Mouse (Mus musculus) midbrain, embryonic 10.5 days (tissue): Measurements from ENCODE around the gene Ctdnep1. TPM values are rescaled to one million over a fixed set of nuclear protein-coding genes. Genes with fewer than 3 reads are reported as not detected.
"Not testable (repeated sequence)": the region's sequence is repeated elsewhere in the genome, so short reads cannot be mapped to it uniquely, and the experiment has no call there.

Experiments used
- DNase-seq: peaks from one replicate; pipeline ENCODE4 v3.0.0-alpha.2; 2017; ENCODE audit warnings: low spot score
- H3K27ac ChIP-seq: fragments of 300-500 bp; sonication (generic); replicated peaks from 2 replicates; pipeline ENCODE4 v1.5.1; 2016; ENCODE audit warnings: mild to moderate bottlenecking
- H3K27me3 ChIP-seq: fragments of 300-500 bp; sonication (generic); 2 replicates; pipeline ENCODE4 v1.6.1; 2016; ENCODE audit warnings: low read depth, mild to moderate bottlenecking; ENCODE audit not compliant: poor library complexity, severe bottlenecking
- H3K36me3 ChIP-seq: fragments of 300-500 bp; sonication (generic); 2 replicates; pipeline ENCODE4 v1.6.1; 2016; ENCODE audit warnings: mild to moderate bottlenecking, moderate library complexity
- H3K4me1 ChIP-seq: fragments of 300-500 bp; sonication (generic); 2 replicates; pipeline ENCODE4 v1.6.1; 2016
- H3K4me3 ChIP-seq: fragments of 300-500 bp; sonication (generic); 2 replicates; pipeline ENCODE4 v1.5.1; 2016; ENCODE audit warnings: mild to moderate bottlenecking, moderate library complexity
- H3K9me3 ChIP-seq: fragments of 300-500 bp; sonication (generic); replicated peaks from 2 replicates; pipeline ENCODE4 v1.6.1; 2016; ENCODE audit warnings: mild to moderate bottlenecking
- WGBS: fragments of 180-500 bp; shearing (Covaris S2); methylation state at CpG from one replicate; pipeline ENCODE4 v1.1.7; 2016; 5-methylcytosine and 5-hydroxymethylcytosine counted together
- polyA plus RNA-seq: library from polyadenylated mRNA; unstranded; fragments of >200 nt; fragmentation: Nextera tagmentation; extraction: Ambion mirVana; gene quantifications from 2 replicates; pipeline ENCODE4 v1.2.1, GENCODE M21; 2016

Gene Ctdnep1
- polyA plus RNA-seq, 1 experiment from 2014 or later, result 26.3 TPM

- WGBS, result 95% methylated on average over 6 of the region's 6 CpGs
- H3K27me3 ChIP-seq, result no peaks in the 10 kb centered on the region
- H3K27ac ChIP-seq, result no peak overlapping the region
- H3K4me1 ChIP-seq, result peaks cover 22% of the 10 kb centered on the region
- no peak overlapping the region for H3K4me3 ChIP-seq
- H3K9me3 ChIP-seq, result no peaks in the 10 kb centered on the region
- H3K36me3 ChIP-seq, result peaks cover 92% of the 10 kb centered on the region
- no peak for DNase-seq
Observed at GRCm38 (mm10) chr11:70010033-70010432, 29.1 kb downstream of the Ctdnep1 start.

GRCm38 (mm10) chr11:70010548-70010947 lies 29.6 kb downstream of the Ctdnep1 start:
- Histone ChIP-seq H3K27me3 (no peaks in the 10 kb centered on the region), H3K4me3 (no peak overlapping the region), H3K9me3 (no peaks in the 10 kb centered on the region), H3K4me1 (peaks cover 25% of the 10 kb centered on the region), H3K36me3 (peaks cover 87% of the 10 kb centered on the region), H3K27ac (no peak overlapping the region)
- WGBS, result 91% methylated on average over 12 of the region's 12 CpGs
- no peak for DNase-seq

- H3K36me3 ChIP-seq, result peaks cover 83% of the 10 kb centered on the region
- H3K27me3 ChIP-seq, result no peaks in the 10 kb centered on the region
- DNase-seq, result no peak
- H3K4me3 ChIP-seq, result no peak overlapping the region
- 73% methylated on average over 10 of the region's 10 CpGs for WGBS
- H3K4me1 ChIP-seq, result peaks cover 27% of the 10 kb centered on the region
- H3K9me3 ChIP-seq, result no peaks in the 10 kb centered on the region
- no peak overlapping the region for H3K27ac ChIP-seq
Observed at GRCm38 (mm10) chr11:70010961-70011360, 30.0 kb downstream of the Ctdnep1 start.

- H3K9me3 ChIP-seq, result no peaks in the 10 kb centered on the region
- H3K27me3 ChIP-seq, result no peaks in the 10 kb centered on the region
- 92% methylated on average over 9 of the region's 9 CpGs for WGBS
- peaks cover 63% of the 10 kb centered on the region for H3K36me3 ChIP-seq
- no peak for DNase-seq
- H3K4me1 ChIP-seq, result peaks cover 44% of the 10 kb centered on the region
- no peak overlapping the region for H3K27ac ChIP-seq
- H3K4me3 ChIP-seq, result no peak overlapping the region
Observed at GRCm38 (mm10) chr11:70012931-70013330, 32.0 kb downstream of the Ctdnep1 start.

GRCm38 (mm10) chr11:70013408-70013807 lies 32.5 kb downstream of the Ctdnep1 start:
- no peak for DNase-seq
- Histone ChIP-seq H3K4me1 (peaks cover 49% of the 10 kb centered on the region), H3K4me3 (peak overlapping the region; percentile 60; the same call in 1 of the 2 replicates), H3K36me3 (peaks cover 58% of the 10 kb centered on the region), H3K9me3 (no peaks in the 10 kb centered on the region), H3K27me3 (no peaks in the 10 kb centered on the region), H3K27ac (no peak overlapping the region)
- 87% methylated on average over 3 of the region's 3 CpGs for WGBS

GRCm38 (mm10) chr11:70014051-70014450 lies 33.1 kb downstream of the Ctdnep1 start:
- H3K27me3 ChIP-seq, result no peaks in the 10 kb centered on the region
- 65% methylated on average over 5 of the region's 5 CpGs for WGBS
- peak overlapping the region; percentile 60 for H3K4me3 ChIP-seq
- H3K9me3 ChIP-seq, result no peaks in the 10 kb centered on the region
- peaks cover 52% of the 10 kb centered on the region for H3K36me3 ChIP-seq
- H3K4me1 ChIP-seq, result peaks cover 56% of the 10 kb centered on the region
- no peak overlapping the region for H3K27ac ChIP-seq
- DNase-seq, result no peak

- Histone ChIP-seq H3K4me1 (peaks cover 65% of the 10 kb centered on the region), H3K27me3 (no peaks in the 10 kb centered on the region), H3K27ac (peak within 1 kb of the TSS; percentile 83), H3K9me3 (no peaks in the 10 kb centered on the region), H3K36me3 (peaks cover 42% of the 10 kb centered on the region), H3K4me3 (peak within 1 kb of the TSS; percentile 60)
- WGBS, result under 1% methylated on average over 35 of the region's 35 CpGs
- DNase-seq, result peak; percentile 86
Observed at GRCm38 (mm10) chr11:70014880-70015558, 34.1 kb downstream of the Ctdnep1 start, which contains the start of gene Acadvl. Gene Acadvl, minus strand, starts transcription at chr11:70015411.

GRCm38 (mm10) chr11:70015677-70016076 lies 34.7 kb downstream of the Ctdnep1 start:
- peak overlapping the region; percentile 60 for H3K4me3 ChIP-seq
- peak overlapping the region; percentile 83; the same call in 1 of the 2 replicates for H3K27ac ChIP-seq
- H3K4me1 ChIP-seq, result peaks cover 72% of the 10 kb centered on the region
- DNase-seq, result no peak
- H3K27me3 ChIP-seq, result no peaks in the 10 kb centered on the region
- peaks cover 36% of the 10 kb centered on the region for H3K36me3 ChIP-seq
- no peaks in the 10 kb centered on the region for H3K9me3 ChIP-seq
- WGBS, result 64% methylated on average over 6 of the region's 6 CpGs

- peaks cover 75% of the 10 kb centered on the region for H3K4me1 ChIP-seq
- not testable (repeated sequence) for H3K4me3 ChIP-seq, H3K9me3 ChIP-seq, DNase-seq, H3K27ac ChIP-seq, H3K27me3 ChIP-seq
- WGBS, result 82% methylated on average over 2 of the region's 2 CpGs
- peaks cover 31% of the 10 kb centered on the region for H3K36me3 ChIP-seq
Observed at GRCm38 (mm10) chr11:70016177-70016576, 35.2 kb downstream of the Ctdnep1 start.

GRCm38 (mm10) chr11:70016669-70017068 lies 35.7 kb downstream of the Ctdnep1 start, which contains the start of gene Dlg4:
Gene Dlg4, plus strand, starts transcription at chr11:70016942.
- peak within 1 kb of the TSS; percentile 96 for H3K27ac ChIP-seq
- peaks cover 26% of the 10 kb centered on the region for H3K36me3 ChIP-seq
- H3K27me3 ChIP-seq, result no peaks in the 10 kb centered on the region
- peak within 1 kb of the TSS; percentile 77 for H3K4me3 ChIP-seq
- H3K9me3 ChIP-seq, result no peaks in the 10 kb centered on the region
- no peak for DNase-seq
- H3K4me1 ChIP-seq, result peaks cover 77% of the 10 kb centered on the region
- WGBS, result 65% methylated on average over 3 of the region's 3 CpGs

- Histone ChIP-seq H3K27ac (peak overlapping the region; percentile 96), H3K9me3 (no peaks in the 10 kb centered on the region), H3K27me3 (no peaks in the 10 kb centered on the region), H3K4me3 (peak overlapping the region; percentile 77), H3K4me1 (peaks cover 82% of the 10 kb centered on the region), H3K36me3 (peaks cover 20% of the 10 kb centered on the region)
- DNase-seq, result no peak
- 34% methylated on average over 7 of the region's 7 CpGs for WGBS
Observed at GRCm38 (mm10) chr11:70017199-70017767, 36.3 kb downstream of the Ctdnep1 start.

- Histone ChIP-seq H3K27ac (peak overlapping the region; percentile 96), H3K9me3 (no peaks in the 10 kb centered on the region), H3K4me3 (peak overlapping the region; percentile 77), H3K4me1 (peaks cover 92% of the 10 kb centered on the region), H3K36me3 (peaks cover 9% of the 10 kb centered on the region), H3K27me3 (no peaks in the 10 kb centered on the region)
- under 1% methylated on average over 25 of the region's 25 CpGs for WGBS
- peak; percentile 83 for DNase-seq
Observed at GRCm38 (mm10) chr11:70018131-70018990, 37.4 kb downstream of the Ctdnep1 start.
